Mouse (Mus musculus): Measurements from ENCODE around the gene Sdhb. TPM values are rescaled to one million over a fixed set of nuclear protein-coding genes. Genes with fewer than 3 reads are reported as not detected.

Gene Sdhb
- polyA plus RNA-seq, 1 experiment from 2014 or later, result 438 TPM

DNA sequence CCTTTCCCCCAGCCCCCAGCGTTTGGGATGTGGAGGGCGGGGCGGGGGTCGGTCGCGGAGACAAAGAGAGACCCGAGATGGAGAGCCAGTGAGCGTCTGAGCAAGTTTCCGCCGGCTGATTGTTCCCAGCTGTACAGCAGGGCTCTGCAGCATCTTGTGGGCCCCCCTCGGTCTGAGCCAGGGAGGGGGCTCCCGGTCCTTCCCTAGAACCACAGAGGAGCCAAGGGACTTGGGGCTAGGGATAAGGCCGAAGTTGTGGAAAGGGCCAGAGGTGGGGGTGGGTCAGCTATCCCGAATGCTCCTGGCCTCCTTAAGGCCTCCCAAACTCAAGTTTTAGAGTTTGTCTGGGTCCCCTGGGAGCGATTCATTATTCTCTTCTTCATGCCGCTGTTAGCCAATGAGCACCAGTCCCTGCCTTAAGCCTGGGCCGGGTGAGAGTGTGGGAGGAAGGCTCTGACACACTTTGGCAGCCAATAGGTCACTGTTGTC lies 50.0 kb downstream of the Sdhb start:
- WGBS, result under 1% methylated on average over 17 of the region's 17 CpGs

GRCm38 (mm10) chr4:141011556-141012328 lies 50.7 kb downstream of the Sdhb start:
- DNase-seq (ENCODE audit: low spot score), result peak; percentile 66
- H3K4me1 ChIP-seq, result peaks cover 44% of the 10 kb centered on the region
- H3K27ac ChIP-seq (replicated peaks), result peak overlapping the region; percentile 97
- H3K27me3 ChIP-seq (replicated peaks; ENCODE audit: low read depth, poor library complexity, severe bottlenecking), result no peaks in the 10 kb centered on the region
- H3K36me3 ChIP-seq (replicated peaks), result peaks cover 64% of the 10 kb centered on the region
- H3K9me3 ChIP-seq, result 0 out of 2 replicates have a peak, but pooled peaks cover 1% of the 10 kb centered on the region
- WGBS, result 35% methylated on average over 14 of the region's 14 CpGs
- peak overlapping the region; percentile 76 for H3K4me3 ChIP-seq

More for the DNA sequence above, 50.0 kb downstream of the Sdhb start:
- no peaks in the 10 kb centered on the region for H3K27me3 ChIP-seq (replicated peaks; ENCODE audit: low read depth, poor library complexity, severe bottlenecking)
- H3K9me3 ChIP-seq, result 0 out of 2 replicates have a peak, but pooled peaks cover 3% of the 10 kb centered on the region
- H3K4me1 ChIP-seq, result peaks cover 40% of the 10 kb centered on the region
- peak overlapping the region; percentile 97 for H3K27ac ChIP-seq (replicated peaks)
- peaks cover 64% of the 10 kb centered on the region for H3K36me3 ChIP-seq (replicated peaks)
- DNase-seq (ENCODE audit: low spot score), result peak; percentile 85
- H3K4me3 ChIP-seq, result peak overlapping the region; percentile 76

DNA sequence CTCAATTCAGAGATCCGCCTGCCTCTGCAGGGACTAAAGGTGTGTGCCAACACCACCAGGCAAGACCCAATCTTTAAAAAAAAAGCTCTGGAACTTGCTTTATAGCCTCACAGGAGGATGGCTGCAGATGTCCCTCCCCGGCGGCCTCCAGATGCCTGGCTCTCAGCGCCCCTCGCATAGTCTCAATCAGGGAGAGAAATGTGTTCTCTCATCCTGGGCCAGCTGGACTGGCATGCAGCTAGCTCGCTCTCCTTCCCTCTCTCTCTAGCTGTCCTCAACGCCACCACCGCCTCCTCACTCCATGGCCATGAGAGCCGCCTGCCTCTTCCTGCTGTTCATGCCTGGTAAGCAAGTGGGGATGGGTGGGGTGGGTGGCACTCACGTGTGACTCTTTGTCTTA lies 51.6 kb downstream of the Sdhb start:
- peaks cover 52% of the 10 kb centered on the region for H3K4me1 ChIP-seq
- peaks cover 66% of the 10 kb centered on the region for H3K36me3 ChIP-seq (replicated peaks)
- H3K27me3 ChIP-seq (replicated peaks; ENCODE audit: low read depth, poor library complexity, severe bottlenecking), result no peaks in the 10 kb centered on the region
- no peaks in the 10 kb centered on the region for H3K9me3 ChIP-seq
- peak overlapping the region; percentile 76 for H3K4me3 ChIP-seq
- peak overlapping the region; percentile 97 for H3K27ac ChIP-seq (replicated peaks)
- no peak for DNase-seq (ENCODE audit: low spot score)
- 78% methylated on average over 10 of the region's 10 CpGs for WGBS

GRCm38 (mm10) chr4:141014114-141014513 lies 53.1 kb downstream of the Sdhb start:
- 76% methylated on average over 8 of the region's 8 CpGs for WGBS
- peaks cover 73% of the 10 kb centered on the region for H3K36me3 ChIP-seq (replicated peaks)
- no peak overlapping the region for H3K27ac ChIP-seq (replicated peaks)

GRCm38 (mm10) chr4:141014856-141015255 lies 53.9 kb downstream of the Sdhb start:
- 94% methylated on average over 11 of the region's 11 CpGs for WGBS
- peaks cover 80% of the 10 kb centered on the region for H3K36me3 ChIP-seq (replicated peaks)
- H3K4me3 ChIP-seq, result no peak overlapping the region
- no peak overlapping the region; the same call in 1 of the 2 replicates for H3K27ac ChIP-seq (replicated peaks)
- H3K4me1 ChIP-seq, result peaks cover 66% of the 10 kb centered on the region
- no peaks in the 10 kb centered on the region for H3K9me3 ChIP-seq
- DNase-seq (ENCODE audit: low spot score), result no peak
- no peaks in the 10 kb centered on the region for H3K27me3 ChIP-seq (replicated peaks; ENCODE audit: low read depth, poor library complexity, severe bottlenecking)

More at GRCm38 (mm10) chr4:141014114-141014513, 53.1 kb downstream of the Sdhb start:
- no peaks in the 10 kb centered on the region for H3K27me3 ChIP-seq (replicated peaks; ENCODE audit: low read depth, poor library complexity, severe bottlenecking)
- DNase-seq (ENCODE audit: low spot score), result no peak
- no peaks in the 10 kb centered on the region for H3K9me3 ChIP-seq
- no peak overlapping the region for H3K4me3 ChIP-seq
- peaks cover 63% of the 10 kb centered on the region for H3K4me1 ChIP-seq

DNA sequence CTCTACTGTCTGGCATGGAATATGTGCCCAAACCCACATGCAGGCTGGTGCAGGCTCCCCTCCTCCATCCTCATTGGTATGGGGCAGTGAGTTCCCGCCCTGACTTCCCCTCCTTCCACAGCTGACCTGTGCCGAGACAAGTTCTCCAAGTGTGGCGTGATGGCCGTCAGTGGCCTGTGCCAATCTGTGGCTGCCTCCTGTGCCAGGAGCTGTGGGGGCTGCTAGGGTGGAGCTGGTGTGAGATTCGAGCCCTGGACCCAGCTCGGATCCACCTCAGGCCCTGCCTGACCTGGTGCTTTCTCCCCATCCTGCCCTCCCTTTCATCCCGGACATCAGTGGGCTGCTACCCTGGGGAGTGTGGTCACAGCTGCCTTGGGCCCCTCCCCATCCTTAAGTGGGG lies 54.4 kb downstream of the Sdhb start:
- Histone ChIP-seq H3K27ac (replicated peaks) (no peak overlapping the region), H3K36me3 (replicated peaks) (peaks cover 85% of the 10 kb centered on the region), H3K9me3 (no peaks in the 10 kb centered on the region), H3K4me3 (no peak overlapping the region), H3K27me3 (replicated peaks; ENCODE audit: low read depth, poor library complexity, severe bottlenecking) (no peaks in the 10 kb centered on the region), H3K4me1 (peaks cover 66% of the 10 kb centered on the region)
- 86% methylated on average over 7 of the region's 7 CpGs for WGBS
- DNase-seq (ENCODE audit: low spot score), result no peak

GRCm38 (mm10) chr4:141016311-141016710 lies 55.3 kb downstream of the Sdhb start:
- H3K9me3 ChIP-seq, result no peaks in the 10 kb centered on the region
- no peak overlapping the region for H3K27ac ChIP-seq (replicated peaks)
- H3K4me1 ChIP-seq, result peaks cover 69% of the 10 kb centered on the region
- H3K36me3 ChIP-seq (replicated peaks), result peaks cover 88% of the 10 kb centered on the region
- DNase-seq (ENCODE audit: low spot score), result no peak
- WGBS, result 83% methylated on average over 9 of the region's 9 CpGs
- no peaks in the 10 kb centered on the region for H3K27me3 ChIP-seq (replicated peaks; ENCODE audit: low read depth, poor library complexity, severe bottlenecking)
- H3K4me3 ChIP-seq, result no peak overlapping the region

DNA sequence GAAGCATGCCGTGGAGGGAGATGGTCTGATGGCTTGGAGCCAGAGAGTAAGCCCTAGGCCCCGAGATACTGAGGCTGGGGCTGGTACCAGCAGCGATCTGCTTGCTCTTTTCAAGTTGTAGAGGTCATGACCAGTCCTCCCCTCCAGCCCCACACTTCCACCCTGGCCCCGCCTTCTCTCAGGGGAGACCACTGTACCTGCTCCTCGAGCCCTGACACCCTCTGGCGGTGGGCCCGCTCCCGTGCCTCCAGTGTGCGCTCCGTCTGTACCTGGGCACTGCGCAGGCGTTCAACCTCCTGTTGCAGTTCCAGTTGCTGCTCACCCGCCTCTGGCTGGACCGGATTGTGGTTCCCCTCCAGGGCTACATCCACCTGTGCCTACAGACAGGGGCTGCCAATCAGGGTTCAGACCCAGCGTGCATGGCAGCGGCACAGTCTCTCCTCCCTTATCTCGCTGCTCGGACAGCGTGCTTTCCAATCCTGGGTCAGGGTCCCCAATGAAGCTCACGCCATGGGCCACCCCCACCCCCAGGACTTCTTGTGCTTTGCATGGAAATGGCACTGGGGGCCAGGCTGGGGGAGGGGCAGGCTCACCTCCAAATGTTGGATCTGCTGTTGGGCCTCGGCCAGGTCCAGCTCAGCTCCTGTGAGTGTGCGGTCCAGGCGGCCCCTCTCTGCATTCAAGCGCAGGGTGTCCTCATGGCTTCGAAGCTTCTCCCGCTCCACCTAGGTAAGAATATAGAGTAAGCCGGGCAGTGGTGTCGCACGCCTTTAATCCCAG lies 56.8 kb downstream of the Sdhb start:
- WGBS, result 83% methylated on average over 29 of the region's 29 CpGs
- peaks cover 64% of the 10 kb centered on the region for H3K4me1 ChIP-seq
- H3K27me3 ChIP-seq (replicated peaks; ENCODE audit: low read depth, poor library complexity, severe bottlenecking), result no peaks in the 10 kb centered on the region
- no peak for DNase-seq (ENCODE audit: low spot score)
- H3K4me3 ChIP-seq, result no peak overlapping the region
- H3K27ac ChIP-seq (replicated peaks), result 0 out of 2 replicates have a peak overlapping the region, but pooled peaks have one; percentile 19
- H3K36me3 ChIP-seq (replicated peaks), result peaks cover 88% of the 10 kb centered on the region
- H3K9me3 ChIP-seq, result no peaks in the 10 kb centered on the region

GRCm38 (mm10) chr4:141020220-141020619 lies 59.2 kb downstream of the Sdhb start:
- Histone ChIP-seq H3K4me3 (peak overlapping the region; percentile 38; the same call in 1 of the 2 replicates), H3K4me1 (peaks cover 62% of the 10 kb centered on the region), H3K27ac (replicated peaks) (peak overlapping the region; percentile 88), H3K36me3 (replicated peaks) (peaks cover 88% of the 10 kb centered on the region), H3K27me3 (replicated peaks; ENCODE audit: low read depth, poor library complexity, severe bottlenecking) (no peaks in the 10 kb centered on the region), H3K9me3 (no peaks in the 10 kb centered on the region)
- WGBS, result 84% methylated on average over 17 of the region's 17 CpGs
- no peak for DNase-seq (ENCODE audit: low spot score)

GRCm38 (mm10) chr4:141020811-141021613 lies 60.0 kb downstream of the Sdhb start:
- H3K27me3 ChIP-seq (replicated peaks; ENCODE audit: low read depth, poor library complexity, severe bottlenecking), result no peaks in the 10 kb centered on the region
- DNase-seq (ENCODE audit: low spot score), result peak; percentile 83
- H3K27ac ChIP-seq (replicated peaks), result peak overlapping the region; percentile 88
- H3K4me1 ChIP-seq, result peaks cover 58% of the 10 kb centered on the region
- H3K4me3 ChIP-seq, result peak overlapping the region; percentile 38
- H3K9me3 ChIP-seq, result no peaks in the 10 kb centered on the region
- 24% methylated on average over 14 of the region's 14 CpGs for WGBS
- H3K36me3 ChIP-seq (replicated peaks), result peaks cover 88% of the 10 kb centered on the region

DNA sequence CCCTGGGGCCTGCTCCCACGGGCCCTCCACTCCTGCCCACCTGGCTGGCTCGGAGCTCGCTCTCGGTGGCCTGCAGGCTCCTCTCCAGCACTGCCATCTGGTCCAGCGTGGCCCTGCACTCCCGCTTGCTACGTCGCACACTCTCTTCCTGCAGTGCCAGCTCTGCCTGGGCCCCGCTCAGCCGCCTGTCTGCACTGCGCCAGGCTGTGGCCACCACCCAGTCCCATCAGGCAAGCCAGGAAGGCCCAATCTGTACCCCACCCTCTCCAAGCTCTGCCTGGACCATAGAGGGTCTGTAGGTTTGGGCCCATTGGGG lies 60.6 kb downstream of the Sdhb start:
- H3K4me1 ChIP-seq, result peaks cover 56% of the 10 kb centered on the region
- H3K9me3 ChIP-seq, result no peaks in the 10 kb centered on the region
- peak overlapping the region; percentile 88 for H3K27ac ChIP-seq (replicated peaks)
- H3K4me3 ChIP-seq, result peak overlapping the region; percentile 38; the same call in 1 of the 2 replicates
- H3K27me3 ChIP-seq (replicated peaks; ENCODE audit: low read depth, poor library complexity, severe bottlenecking), result no peaks in the 10 kb centered on the region
- whole genome bisulfite sequencing, result 70% methylated on average over 11 of the region's 11 CpGs
- DNase-seq (ENCODE audit: low spot score), result peak; percentile 34
- H3K36me3 ChIP-seq (replicated peaks), result peaks cover 88% of the 10 kb centered on the region

- peaks cover 88% of the 10 kb centered on the region for H3K36me3 ChIP-seq (replicated peaks)
Measured at GRCm38 (mm10) chr4:141024052-141024451, 63.0 kb downstream of the Sdhb start.

More at GRCm38 (mm10) chr4:141024052-141024451, 63.0 kb downstream of the Sdhb start:
- H3K27ac ChIP-seq (replicated peaks), result no peak overlapping the region
- H3K4me3 ChIP-seq, result no peak overlapping the region
- DNase-seq (ENCODE audit: low spot score), result no peak
- H3K27me3 ChIP-seq (replicated peaks; ENCODE audit: low read depth, poor library complexity, severe bottlenecking), result no peaks in the 10 kb centered on the region
- peaks cover 35% of the 10 kb centered on the region for H3K4me1 ChIP-seq
- no peaks in the 10 kb centered on the region for H3K9me3 ChIP-seq
- WGBS, result 83% methylated on average over 9 of the region's 9 CpGs

Data from embryonic facial prominence, embryonic 10.5 days (tissue).